Mouse (Mus musculus): ENCODE results near the gene Fam107b.

GRCm38 (mm10) chr2:3692833-3693232 lies 122.5 kb downstream of the Fam107b start:
- TF ChIP-seq CTCF (IDR thresholded peaks at IDR 0.05; ENCODE audit: low read depth): no peak
- no peak for TF ChIP-seq EP300 (IDR thresholded peaks at IDR 0.05; ENCODE audit: low read depth)

Measured in liver, embryonic 14.5 days (tissue).